Mouse (Mus musculus) intestine, postnatal 0 days (tissue): ENCODE results near the gene Gm42957. TPM values are rescaled to one million over a fixed set of nuclear protein-coding genes. Genes with fewer than 3 reads are reported as not detected.

Source experiments
- ATAC-seq: fragments of 200-750 bp; cut with Nextera tagmentation; 2 replicates; pipeline ENCODE4 v1.8.0; 2017; ENCODE audit warnings: mild to moderate bottlenecking, moderate TSS enrichment, moderate library complexity
- H3K27ac ChIP-seq: fragments of 300-500 bp; sonication (generic); 2 replicates; pipeline ENCODE4 v1.5.1; 2014; ENCODE audit warnings: mild to moderate bottlenecking, low read depth, low read length, moderate library complexity
- H3K27me3 ChIP-seq: fragments of 300-500 bp; sonication (generic); replicated peaks from 2 replicates; pipeline ENCODE4 v1.6.1; 2014; ENCODE audit warnings: low read length, mixed read lengths; ENCODE audit not compliant: control insufficient read depth, insufficient read depth
- H3K36me3 ChIP-seq: fragments of 300-500 bp; sonication (generic); 2 replicates; pipeline ENCODE4 v1.6.1; 2014; ENCODE audit warnings: mild to moderate bottlenecking, moderate library complexity; ENCODE audit not compliant: control insufficient read depth, insufficient read depth
- H3K4me1 ChIP-seq: fragments of 300-500 bp; sonication (generic); replicated peaks from 2 replicates; pipeline ENCODE4 v1.6.1; 2014; ENCODE audit warnings: antibody characterized with exemption, low read length, mixed read lengths; ENCODE audit not compliant: control insufficient read depth, insufficient read depth
- H3K4me2 ChIP-seq: fragments of 300-500 bp; sonication (generic); replicated peaks from 2 replicates; pipeline ENCODE4 v1.6.1; 2014; ENCODE audit warnings: low read depth, mild to moderate bottlenecking, moderate library complexity
- H3K4me3 ChIP-seq: fragments of 300-500 bp; sonication (generic); 2 replicates; pipeline ENCODE4 v1.5.1; 2014; ENCODE audit warnings: low read depth, low read length
- H3K9ac ChIP-seq: fragments of 300-500 bp; sonication (generic); 2 replicates; pipeline ENCODE4 v1.6.1; 2014; ENCODE audit warnings: mild to moderate bottlenecking, low read depth, low read length
- H3K9me3 ChIP-seq: fragments of 300-500 bp; sonication (generic); 2 replicates; pipeline ENCODE4 v1.6.1; 2016; ENCODE audit warnings: mixed run types; ENCODE audit not compliant: control insufficient read depth
- CTCF ChIP-seq: sonication (generic); IDR thresholded peaks from 2 replicates; pipeline ENCODE4 v1.5.1; 2016; ENCODE audit warnings: low read depth, mild to moderate bottlenecking, control low read depth, antibody characterized with exemption, moderate library complexity
- WGBS: fragments of 180-500 bp; shearing (Covaris S2); extraction: QIAGEN DNeasy Blood & Tissue Kit; methylation state at CpG from one replicate; pipeline ENCODE4 v1.1.7; 2014; 5-methylcytosine and 5-hydroxymethylcytosine counted together
- polyA plus RNA-seq: library from polyadenylated mRNA; unstranded; fragments of >200 nt; fragmentation: Nextera tagmentation; extraction: Ambion mirVana; gene quantifications from 2 replicates; pipeline ENCODE4 v1.2.1, GENCODE M21; 2015

Gm42957 gene
- polyA plus RNA-seq, 1 experiment from 2014 or later, result not detected

DNA sequence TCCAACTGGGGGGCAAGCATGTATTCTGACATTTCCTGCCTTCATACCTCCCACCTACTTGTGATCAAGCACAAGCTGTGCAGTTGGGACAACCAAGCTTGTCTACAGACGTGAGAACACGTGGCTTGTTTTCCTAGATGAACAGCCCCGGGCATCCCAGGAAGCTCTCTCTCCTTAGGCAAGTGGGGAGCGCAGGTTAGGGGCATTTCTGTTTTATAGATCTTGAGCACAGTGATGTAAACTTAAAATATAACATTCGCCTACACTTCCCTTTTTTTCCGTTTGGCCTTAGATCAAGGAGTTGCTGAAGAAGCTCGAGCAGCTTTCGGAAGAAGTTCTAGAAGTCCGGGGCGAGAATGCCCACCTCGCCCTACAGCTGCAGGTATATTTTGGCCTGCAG lies 53.6 kb downstream of the Gm42957 start:
- no peaks in the 10 kb centered on the region for H3K4me1 ChIP-seq
- ATAC-seq, result no peak
- WGBS, result 78% methylated on average over 11 of the region's 11 CpGs
- H3K9ac ChIP-seq, result no peak overlapping the region
- TF ChIP-seq CTCF, result no peak
- H3K9me3 ChIP-seq, result no peaks in the 10 kb centered on the region
- no peaks in the 10 kb centered on the region for H3K36me3 ChIP-seq
- H3K4me3 ChIP-seq, result no peak overlapping the region
- H3K4me2 ChIP-seq, result no peak overlapping the region
- H3K27ac ChIP-seq, result no peak overlapping the region
- peaks cover 6% of the 10 kb centered on the region; the same call in 1 of the 2 replicates for H3K27me3 ChIP-seq

DNA sequence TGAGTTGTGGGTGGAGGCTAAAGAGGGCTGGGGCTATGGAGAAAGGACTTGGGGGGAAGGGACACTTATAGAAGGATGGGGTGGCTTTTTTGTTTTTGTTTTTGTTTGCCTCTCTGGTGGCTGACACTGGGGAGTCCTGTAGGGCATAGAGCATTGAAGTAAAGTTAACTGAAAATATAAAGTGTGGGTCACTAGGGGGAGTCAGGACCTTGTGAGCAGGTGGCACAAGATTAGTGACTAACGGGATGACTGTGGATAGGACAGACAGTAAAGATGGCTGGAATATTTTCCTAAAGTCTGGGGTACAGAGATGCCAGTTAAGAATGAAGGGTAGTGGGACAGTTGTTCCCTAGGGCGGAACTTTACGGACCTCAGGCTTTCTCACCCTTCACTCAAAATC lies 55.0 kb downstream of the Gm42957 start:
- no peak overlapping the region for H3K27ac ChIP-seq
- H3K27me3 ChIP-seq, result peaks cover 4% of the 10 kb centered on the region; the same call in 1 of the 2 replicates
- no peaks in the 10 kb centered on the region for H3K9me3 ChIP-seq
- no peaks in the 10 kb centered on the region for H3K36me3 ChIP-seq
- 38% methylated on average over 3 of the region's 3 CpGs for WGBS
- H3K4me3 ChIP-seq, result no peak overlapping the region
- H3K4me2 ChIP-seq, result no peak overlapping the region
- TF ChIP-seq CTCF, result peak; percentile 57
- H3K4me1 ChIP-seq, result no peaks in the 10 kb centered on the region
- H3K9ac ChIP-seq, result no peak overlapping the region
- 0 out of 2 replicates have a peak, but pooled peaks have one; percentile 19 for ATAC-seq

DNA sequence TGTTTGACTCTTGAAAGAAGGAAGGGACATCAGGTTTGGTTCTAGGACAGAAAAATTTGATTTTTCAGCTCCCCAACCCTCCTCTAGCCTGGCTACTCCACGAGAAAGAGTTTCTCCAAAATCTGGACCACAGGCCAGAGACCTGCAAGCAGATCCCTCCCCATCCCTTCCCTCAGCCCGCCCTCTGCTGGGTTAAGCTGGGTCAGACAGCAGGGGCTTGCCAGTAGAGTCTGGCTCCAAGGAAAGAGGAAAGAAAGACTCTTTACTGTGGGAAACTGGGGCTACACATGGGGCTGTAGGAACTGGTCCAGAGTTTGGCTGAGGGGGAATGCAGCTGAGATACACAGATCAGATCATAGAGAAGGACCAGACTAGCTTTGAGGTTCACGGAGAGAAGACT lies 57.2 kb downstream of the Gm42957 start:
- no peak for ATAC-seq
- H3K27ac ChIP-seq, result no peak overlapping the region

DNA sequence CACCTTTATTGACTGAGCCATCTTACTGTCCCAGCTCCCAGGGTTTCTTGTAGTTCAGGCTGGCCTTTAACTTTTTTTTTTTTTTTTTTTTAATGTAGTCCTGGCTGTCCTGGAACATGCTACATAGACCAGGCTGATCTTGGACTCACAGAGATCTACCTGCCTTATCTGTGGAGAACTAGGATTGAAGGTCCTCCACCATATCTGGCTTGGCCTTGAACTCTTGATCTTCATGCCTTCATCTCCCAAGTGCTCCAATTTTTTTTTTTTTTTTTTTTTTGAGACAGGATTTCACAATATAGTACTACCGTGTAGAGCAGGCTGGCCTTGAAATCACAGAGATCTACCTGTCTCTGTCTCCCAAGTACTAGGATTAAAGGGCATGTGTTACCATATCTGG lies 58.3 kb downstream of the Gm42957 start:
- Histone ChIP-seq H3K4me3 (no peak overlapping the region), H3K9ac (no peak overlapping the region), H3K27ac (no peak overlapping the region), H3K36me3 (no peaks in the 10 kb centered on the region), H3K4me2 (no peak overlapping the region), H3K4me1 (no peaks in the 10 kb centered on the region), H3K9me3 (no peaks in the 10 kb centered on the region), H3K27me3 (no peaks in the 10 kb centered on the region)
- no peak for TF ChIP-seq CTCF
- ATAC-seq, result no peak
- WGBS, result 48% methylated on average over 1 of the region's 1 CpGs

More for the DNA sequence above, 57.2 kb downstream of the Gm42957 start:
- H3K27me3 ChIP-seq, result no peaks in the 10 kb centered on the region
- peak; percentile 61 for TF ChIP-seq CTCF
- no peaks in the 10 kb centered on the region for H3K9me3 ChIP-seq
- H3K4me2 ChIP-seq, result no peak overlapping the region
- no peak overlapping the region for H3K4me3 ChIP-seq
- 36% methylated on average over 3 of the region's 3 CpGs for WGBS
- H3K36me3 ChIP-seq, result no peaks in the 10 kb centered on the region
- H3K4me1 ChIP-seq, result no peaks in the 10 kb centered on the region
- no peak overlapping the region for H3K9ac ChIP-seq

DNA sequence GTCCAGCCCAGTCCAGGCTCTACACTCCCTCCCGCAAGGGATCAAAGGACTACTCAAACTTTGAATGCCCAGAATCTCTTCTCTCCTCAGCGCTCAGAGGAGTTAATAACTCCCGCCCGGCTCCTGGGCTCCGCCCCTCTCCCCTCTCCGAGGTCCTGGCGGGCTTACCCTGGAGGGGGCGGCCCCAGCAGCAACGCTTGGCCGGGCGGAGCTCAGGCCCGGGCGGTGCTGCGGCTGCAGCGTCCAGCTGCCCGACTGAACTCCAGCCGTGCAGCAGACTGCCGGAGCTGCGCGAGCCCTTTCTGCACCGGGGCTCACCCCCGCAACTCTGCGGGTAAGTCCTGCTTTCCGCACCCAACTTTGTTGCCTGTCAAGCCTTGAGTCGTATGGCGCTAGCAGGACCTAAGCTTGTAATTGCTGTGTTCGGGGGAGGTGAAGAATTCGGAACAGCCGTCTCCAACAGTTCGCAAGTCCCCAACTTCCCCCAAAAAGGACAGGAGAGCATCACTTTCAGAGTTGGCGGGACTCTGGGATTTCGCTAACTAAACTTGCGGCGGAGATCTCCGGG lies 61.0 kb downstream of the Gm42957 start, which contains the start of gene Pias3:
Gene Pias3, plus strand, starts transcription at position 187 of the 568 bp plus-strand sequence.
- Histone ChIP-seq H3K27ac (peak within 1 kb of the TSS; percentile 90), H3K4me2 (peak within 1 kb of the TSS; percentile 89), H3K4me3 (peak within 1 kb of the TSS; percentile 98), H3K9me3 (no peaks in the 10 kb centered on the region), H3K9ac (peak within 1 kb of the TSS; percentile 68), H3K4me1 (no peaks in the 10 kb centered on the region), H3K27me3 (no peaks in the 10 kb centered on the region), H3K36me3 (peaks cover 16% of the 10 kb centered on the region)
- no peak for TF ChIP-seq CTCF
- under 1% methylated on average over 35 of the region's 35 CpGs for WGBS
- peak; percentile 78 for ATAC-seq

DNA sequence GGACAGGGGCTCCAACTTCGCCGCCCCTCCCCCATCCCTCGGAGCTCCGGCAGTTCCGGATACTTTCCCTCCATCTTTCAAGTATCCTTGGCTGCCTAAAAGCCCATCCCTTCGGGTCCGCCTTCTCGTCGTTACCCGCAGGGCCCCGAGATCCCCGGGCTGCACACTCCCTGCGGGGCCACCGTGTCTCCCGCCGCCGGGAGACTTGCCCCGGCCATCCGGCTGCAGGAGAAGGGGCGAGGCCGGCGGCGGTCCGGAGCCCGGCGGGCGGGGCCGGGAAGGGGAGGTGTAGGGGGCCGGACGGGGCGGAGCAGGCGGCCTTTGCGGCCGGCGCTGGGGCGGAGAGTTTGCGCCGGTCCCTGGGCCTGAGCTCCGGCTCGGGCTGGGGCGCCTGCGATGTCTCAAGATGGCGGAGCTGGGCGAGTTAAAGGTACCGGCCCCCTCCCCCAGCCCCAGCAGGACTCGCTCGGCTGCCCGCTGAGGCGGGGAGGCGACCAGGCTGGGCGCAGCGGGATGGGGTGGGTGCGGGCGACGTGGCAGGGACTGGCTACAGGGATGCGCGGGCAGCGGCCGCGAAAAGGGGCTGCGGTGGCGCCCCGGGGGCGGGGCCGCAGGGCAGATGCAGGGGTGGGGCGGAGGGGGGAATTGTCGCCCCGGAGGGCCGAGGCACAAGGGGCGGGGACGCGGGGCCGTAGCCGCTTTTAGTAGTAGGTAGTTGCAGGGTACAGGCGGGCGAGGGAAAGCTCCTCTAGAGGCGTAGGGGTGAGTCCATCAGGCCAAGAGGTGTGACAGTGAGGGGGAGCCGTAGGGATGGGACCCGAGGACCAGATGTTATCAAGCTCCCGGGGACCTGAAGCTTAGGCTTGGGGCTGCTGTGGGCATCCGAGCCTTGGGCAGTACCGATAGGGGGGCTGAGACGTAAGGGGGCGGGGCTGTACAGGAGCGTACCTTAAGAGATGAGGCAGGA lies 61.8 kb downstream of the Gm42957 start:
- Histone ChIP-seq H3K4me1 (no peaks in the 10 kb centered on the region), H3K36me3 (peaks cover 23% of the 10 kb centered on the region), H3K27ac (peak overlapping the region; percentile 90), H3K4me2 (peak overlapping the region; percentile 89), H3K9me3 (no peaks in the 10 kb centered on the region), H3K9ac (peak overlapping the region; percentile 68), H3K27me3 (no peaks in the 10 kb centered on the region), H3K4me3 (peak overlapping the region; percentile 98)
- TF ChIP-seq CTCF, result no peak
- ATAC-seq, result peak; percentile 92
- WGBS, result under 1% methylated on average over 84 of the region's 85 CpGs
